Mouse (Mus musculus): ENCODE measurements around the gene Cmtm4.

Gene Cmtm4

GRCm38 (mm10) chr8:104411468-104411867 is 15.9 kb upstream of the Cmtm4 start:
- WGBS: 46% methylated on average over 3 of the region's 3 CpGs

GRCm38 (mm10) chr8:104410628-104411273 is 15.1 kb upstream of the Cmtm4 start:
- 31% methylated on average over 7 of the region's 7 CpGs for WGBS

GRCm38 (mm10) chr8:104408328-104409110 is 12.9 kb upstream of the Cmtm4 start:
- WGBS: 64% methylated on average over 7 of the region's 7 CpGs

- 83% methylated on average over 6 of the region's 6 CpGs for WGBS
Observed at GRCm38 (mm10) chr8:104406340-104407128, 10.9 kb upstream of the Cmtm4 start.

GRCm38 (mm10) chr8:104405430-104406187 is 10.0 kb upstream of the Cmtm4 start:
- 58% methylated on average over 15 of the region's 15 CpGs for WGBS

- WGBS: 70% methylated on average over 3 of the region's 3 CpGs
Observed at GRCm38 (mm10) chr8:104403596-104403995, 8.0 kb upstream of the Cmtm4 start.

GRCm38 (mm10) chr8:104394801-104395702 is 555 bp downstream of the Cmtm4 start:
- 1% methylated on average over 82 of the region's 82 CpGs for WGBS

- WGBS: 59% methylated on average over 6 of the region's 6 CpGs
Observed at GRCm38 (mm10) chr8:104393767-104394166, 1.8 kb downstream of the Cmtm4 start.

- WGBS: 89% methylated on average over 7 of the region's 7 CpGs
Observed at GRCm38 (mm10) chr8:104393139-104393538, 2.5 kb downstream of the Cmtm4 start.

GRCm38 (mm10) chr8:104390245-104390644 is 5.4 kb downstream of the Cmtm4 start:
- WGBS: 67% methylated on average over 8 of the region's 8 CpGs

- 92% methylated on average over 2 of the region's 2 CpGs for WGBS
Observed at GRCm38 (mm10) chr8:104387980-104388379, 7.6 kb downstream of the Cmtm4 start.

- 61% methylated on average over 7 of the region's 7 CpGs for WGBS
Observed at GRCm38 (mm10) chr8:104387501-104387900, 8.1 kb downstream of the Cmtm4 start.

GRCm38 (mm10) chr8:104386693-104387092 is 8.9 kb downstream of the Cmtm4 start:
- 45% methylated on average over 4 of the region's 4 CpGs for WGBS

GRCm38 (mm10) chr8:104383977-104384376 is 11.6 kb downstream of the Cmtm4 start:
- 79% methylated on average over 3 of the region's 3 CpGs for WGBS

- WGBS: 38% methylated on average over 2 of the region's 2 CpGs
Observed at GRCm38 (mm10) chr8:104383296-104383695, 12.3 kb downstream of the Cmtm4 start.

- 69% methylated on average over 5 of the region's 5 CpGs for WGBS
Observed at GRCm38 (mm10) chr8:104380961-104381411, 14.6 kb downstream of the Cmtm4 start.

- WGBS: 75% methylated on average over 7 of the region's 7 CpGs
Observed at GRCm38 (mm10) chr8:104380269-104380668, 15.3 kb downstream of the Cmtm4 start.

GRCm38 (mm10) chr8:104379301-104379836 is 16.2 kb downstream of the Cmtm4 start:
- 59% methylated on average over 10 of the region's 10 CpGs for WGBS

- WGBS: 71% methylated on average over 11 of the region's 11 CpGs
Observed at GRCm38 (mm10) chr8:104376669-104377068, 18.9 kb downstream of the Cmtm4 start.

- 60% methylated on average over 5 of the region's 5 CpGs for WGBS
Observed at GRCm38 (mm10) chr8:104375959-104376358, 19.6 kb downstream of the Cmtm4 start.
